Mouse (Mus musculus) splenic B cell, adult 2 months (primary cell): ENCODE results near the gene Olfr1230.

Source experiments
- DNase-seq: peaks from one replicate; pipeline ENCODE4 v3.0.0-alpha.2; 2011; ENCODE audit warnings: low read depth, low spot score
- H3K27me3 ChIP-seq: 2 replicates; pipeline ENCODE4 v1.6.1; 2012; ENCODE audit warnings: mild to moderate bottlenecking, low read length, moderate library complexity, mixed read lengths; ENCODE audit not compliant: control insufficient read depth, poor library complexity, insufficient read depth, severe bottlenecking
- H3K36me3 ChIP-seq: 2 replicates; pipeline ENCODE4 v1.6.1; 2012; ENCODE audit warnings: mild to moderate bottlenecking, low read length, moderate library complexity, mixed read lengths; ENCODE audit not compliant: control insufficient read depth, poor library complexity, insufficient read depth, severe bottlenecking

Gene Olfr1230

GRCm38 (mm10) chr2:89297168-89297567 is at the start of gene Olfr1230:
Gene Olfr1230, minus strand, starts transcription at chr2:89297268.
- DNase-seq, result no peak
- Histone ChIP-seq H3K36me3 (no peaks in the 10 kb centered on the region), H3K27me3 (no peaks in the 10 kb centered on the region)

- H3K27me3 ChIP-seq, result no peaks in the 10 kb centered on the region
Observed at GRCm38 (mm10) chr2:89342298-89342697, 45.2 kb upstream of the Olfr1230 start, which contains the start of gene Olfr1233. Gene Olfr1233, minus strand, starts transcription at chr2:89342398.

GRCm38 (mm10) chr2:89329575-89329974 is 32.5 kb upstream of the Olfr1230 start, which contains the start of gene Olfr1232:
Gene Olfr1232, minus strand, starts transcription at chr2:89329675.
- Histone ChIP-seq H3K27me3 (no peaks in the 10 kb centered on the region), H3K36me3 (no peaks in the 10 kb centered on the region)
- DNase-seq, result no peak

More at GRCm38 (mm10) chr2:89342298-89342697, 45.2 kb upstream of the Olfr1230 start, which contains the start of gene Olfr1233:
- no peaks in the 10 kb centered on the region for H3K36me3 ChIP-seq
- DNase-seq, result no peak

- no peak for DNase-seq
- H3K36me3 ChIP-seq, result no peaks in the 10 kb centered on the region
Observed at GRCm38 (mm10) chr2:89306974-89307373, 9.9 kb upstream of the Olfr1230 start, which contains the start of gene Olfr1231. Gene Olfr1231, minus strand, starts transcription at chr2:89307074.

GRCm38 (mm10) chr2:89287914-89288313 is 9.2 kb downstream of the Olfr1230 start, which contains the start of gene Olfr1229:
Gene Olfr1229, minus strand, starts transcription at chr2:89288014.
- H3K27me3 ChIP-seq, result no peaks in the 10 kb centered on the region
- no peak for DNase-seq
- no peaks in the 10 kb centered on the region for H3K36me3 ChIP-seq

More at GRCm38 (mm10) chr2:89306974-89307373, 9.9 kb upstream of the Olfr1230 start, which contains the start of gene Olfr1231:
- no peaks in the 10 kb centered on the region for H3K27me3 ChIP-seq

- H3K27me3 ChIP-seq, result no peaks in the 10 kb centered on the region
- no peaks in the 10 kb centered on the region for H3K36me3 ChIP-seq
- DNase-seq, result no peak
Observed at GRCm38 (mm10) chr2:89253962-89254361, 43.1 kb downstream of the Olfr1230 start, which contains the start of gene Olfr1228. Gene Olfr1228, minus strand, starts transcription at chr2:89254062.
